Mouse (Mus musculus): ENCODE measurements around the gene A2m. TPM values are rescaled to one million over a fixed set of nuclear protein-coding genes. Genes with fewer than 3 reads are reported as not detected.

A2m gene
- 0.85 and 5.9 TPM in 2 replicates for polyA plus RNA-seq (2021; fragmentation: Nextera tagmentation)
- long read RNA-seq, experiment 1: 0 reads
- long read RNA-seq, experiment 2, partial matches to known transcripts: 1 of 3 reads
- long read RNA-seq, experiment 2, other reads (novel, unspliced or antisense): 2 of 3 reads

GRCm38 (mm10) chr6:121635076-121635475, at the start of gene A2m:
Gene A2m, plus strand, starts transcription at chr6:121635376.

Other genes with a start within 250 kb of the A2m start
- 21.0 and 23.9 TPM in 2 replicates for gene Iqsec3, start 161.7 kb upstream of the A2m start, polyA plus RNA-seq (2021; fragmentation: Nextera tagmentation)
- gene Gm7298, start 97.6 kb downstream of the A2m start, polyA plus RNA-seq (2021; fragmentation: Nextera tagmentation): not detected in 2 replicates
- not detected in 2 replicates for gene Mug1, start 203.2 kb downstream of the A2m start, polyA plus RNA-seq (2021; fragmentation: Nextera tagmentation)